Mouse (Mus musculus) A20 (cell line): ENCODE measurements around the gene Zbp1.

Experiments
- DNase-seq: peaks from one replicate; pipeline ENCODE4 v3.0.0-alpha.2; 2011; ENCODE audit warnings: low read depth, low spot score

The Zbp1 gene

GRCm38 (mm10) chr2:173216840-173217239 lies 1.9 kb downstream of the Zbp1 start:
- DNase-seq: no peak

GRCm38 (mm10) chr2:173212227-173212626 lies 6.5 kb downstream of the Zbp1 start:
- DNase-seq: no peak

- no peak for DNase-seq
Observed at GRCm38 (mm10) chr2:173209091-173209815, 9.5 kb downstream of the Zbp1 start.

- DNase-seq: no peak
Observed at GRCm38 (mm10) chr2:173207051-173207450, 11.7 kb downstream of the Zbp1 start.

GRCm38 (mm10) chr2:173205563-173206099 lies 13.1 kb downstream of the Zbp1 start:
- peak; percentile 22 for DNase-seq

GRCm38 (mm10) chr2:173204671-173205070 lies 14.1 kb downstream of the Zbp1 start:
- DNase-seq: no peak

GRCm38 (mm10) chr2:173203726-173204125 lies 15.0 kb downstream of the Zbp1 start:
- no peak for DNase-seq

DNA sequence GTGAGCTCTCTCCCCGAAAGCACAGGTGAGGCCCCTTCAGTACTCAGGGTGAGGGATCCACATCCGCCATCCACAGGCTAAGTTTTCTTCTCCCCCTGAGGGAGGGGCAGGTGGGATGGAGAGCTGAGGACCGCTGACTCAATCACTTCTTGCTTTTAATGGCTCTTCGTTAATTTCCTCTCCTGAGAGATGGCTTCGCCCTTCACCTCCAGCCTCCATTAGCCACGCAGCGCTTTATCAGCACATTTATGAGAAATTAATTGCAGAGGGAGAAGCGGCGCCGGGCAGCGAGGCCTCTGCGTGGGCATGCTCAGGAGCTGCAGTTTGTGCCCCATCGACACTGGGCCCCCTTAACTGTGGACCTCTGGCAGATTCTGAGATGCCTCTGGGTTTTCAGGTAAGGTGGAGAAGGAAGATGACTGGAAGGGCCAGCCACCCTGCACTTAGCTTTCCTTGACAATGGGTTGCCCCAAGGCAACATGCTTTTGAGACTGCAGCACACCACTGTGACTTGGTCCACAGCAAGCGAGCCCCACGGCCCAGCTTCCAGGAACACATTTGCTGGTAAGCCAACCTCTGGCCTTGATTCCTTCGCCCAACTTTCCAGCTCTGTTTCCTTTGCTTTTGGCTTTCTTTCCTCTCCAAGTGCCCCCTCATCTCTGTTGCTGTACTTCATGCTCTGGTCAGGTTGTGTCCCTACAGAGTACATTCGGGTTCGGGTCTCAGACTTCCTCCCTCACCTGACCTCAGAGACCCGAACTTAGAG lies 15.6 kb downstream of the Zbp1 start:
- no peak for DNase-seq

- DNase-seq: no peak
Observed at GRCm38 (mm10) chr2:173194796-173195195, 23.9 kb downstream of the Zbp1 start.

- DNase-seq: no peak
Observed at GRCm38 (mm10) chr2:173187182-173187855, 31.4 kb downstream of the Zbp1 start.

DNA sequence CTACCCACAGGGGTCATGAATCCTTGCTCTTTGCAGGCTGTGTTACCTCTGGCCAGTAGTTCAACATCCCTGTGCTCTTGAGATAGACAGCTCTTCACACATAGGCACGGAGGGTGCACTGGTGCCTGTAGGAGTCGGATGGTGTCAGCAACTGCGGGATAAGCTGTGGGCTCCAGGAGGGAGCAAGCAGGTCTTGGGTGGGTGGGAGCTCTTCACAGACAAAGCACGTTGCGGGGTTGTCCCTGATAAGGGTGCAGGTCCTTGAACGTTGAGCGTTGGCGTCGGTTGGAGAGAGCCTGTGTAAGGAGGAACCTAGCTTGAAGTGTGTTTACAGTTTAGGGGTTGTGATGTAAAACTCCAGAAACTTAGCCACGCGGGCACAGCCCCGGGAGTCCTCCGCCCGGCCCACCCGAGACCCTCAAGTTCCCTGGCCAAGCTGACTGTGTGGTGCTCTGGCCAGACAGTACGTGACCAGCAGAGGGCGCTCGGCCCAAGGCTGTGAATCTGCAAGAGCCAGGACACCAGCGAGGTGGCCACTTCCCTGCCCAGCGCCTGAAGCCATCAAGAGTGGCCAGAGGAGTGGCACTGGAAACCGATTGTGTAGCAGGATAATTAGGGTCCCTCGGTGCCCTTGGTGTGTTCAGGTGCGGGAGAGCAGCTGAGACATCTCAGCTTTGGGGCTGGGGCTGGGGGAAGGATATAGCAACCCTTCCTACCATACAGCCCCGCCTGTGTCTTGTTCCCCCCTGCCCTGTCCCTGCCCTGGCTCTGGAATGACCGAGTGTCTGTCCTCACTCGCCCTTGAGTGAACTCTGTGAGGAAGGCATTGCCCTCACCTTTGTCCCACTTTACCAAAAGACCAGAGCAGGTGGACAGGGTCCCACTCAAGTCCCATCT lies 32.4 kb downstream of the Zbp1 start:
- peak; percentile 67 for DNase-seq

DNA sequence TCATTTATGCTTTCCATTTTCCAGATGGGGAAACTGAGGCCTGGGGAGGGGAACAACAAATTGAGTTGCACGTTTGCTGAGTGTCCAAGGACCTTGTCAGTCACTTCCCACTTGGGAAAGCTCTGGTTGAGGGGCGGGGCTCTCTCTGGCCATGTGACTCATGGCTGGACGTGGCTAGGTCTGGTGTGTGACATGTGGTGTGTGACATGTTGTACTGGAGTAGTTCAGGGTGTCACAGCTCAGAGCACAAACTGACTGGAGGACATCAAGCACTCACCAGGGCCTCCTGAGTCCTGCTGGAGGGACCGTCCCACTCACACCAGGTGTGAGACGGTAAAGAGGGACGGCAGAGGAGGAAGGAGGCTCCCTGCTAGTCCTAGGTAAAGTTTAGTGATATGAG lies 33.4 kb downstream of the Zbp1 start:
- DNase-seq: no peak

- DNase-seq: no peak
Observed at GRCm38 (mm10) chr2:173184475-173185080, 34.1 kb downstream of the Zbp1 start.

DNA sequence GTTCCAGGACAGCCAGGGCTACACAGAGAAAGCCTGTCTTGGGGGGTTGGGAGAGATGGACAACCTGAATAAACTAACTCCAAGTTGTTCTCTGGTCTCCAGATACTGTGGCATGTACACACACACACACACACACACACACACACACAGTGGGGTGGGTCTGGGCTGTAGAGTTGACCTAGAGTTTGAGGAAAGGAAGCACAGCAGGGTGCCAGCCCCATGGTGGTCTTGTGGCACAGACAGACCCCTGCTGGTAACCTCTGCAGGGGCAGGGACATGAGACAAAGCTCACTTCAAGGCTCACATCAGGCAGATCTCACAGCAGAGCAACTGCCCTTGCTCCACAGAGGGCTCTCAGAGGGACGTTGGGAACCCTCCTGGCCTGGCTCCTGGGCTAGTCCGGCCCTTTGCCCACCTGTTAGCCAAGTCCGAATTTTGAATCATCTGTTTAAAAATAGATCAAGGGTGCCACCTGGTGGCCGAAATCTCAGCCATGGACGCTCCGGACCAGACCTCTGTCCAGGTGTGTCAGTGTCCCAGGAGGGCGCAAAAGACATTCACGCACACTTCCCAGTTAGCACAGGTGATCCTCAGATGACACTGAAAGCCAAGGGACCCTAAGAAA lies 34.8 kb downstream of the Zbp1 start:
- DNase-seq: peak; percentile 67

DNA sequence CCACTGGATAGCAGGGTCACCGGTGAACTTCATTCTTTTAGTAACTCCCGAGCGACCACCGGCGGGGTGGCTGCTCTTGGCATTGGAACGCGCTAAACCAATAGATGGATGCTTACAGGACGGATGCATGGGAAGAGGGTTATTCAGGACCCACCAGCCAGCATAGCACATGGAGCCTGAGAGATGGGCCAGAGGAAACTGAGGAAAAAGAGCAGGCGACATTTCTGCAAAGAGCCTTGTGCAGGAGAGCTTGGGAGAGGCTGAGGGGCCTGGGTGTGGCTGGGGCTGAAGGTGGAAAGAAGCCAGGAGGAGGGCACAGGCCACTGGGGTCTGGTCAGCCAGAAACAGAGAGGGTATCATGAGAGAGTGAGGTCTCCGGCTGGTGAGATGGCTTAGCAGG lies 35.4 kb downstream of the Zbp1 start:
- no peak for DNase-seq

- DNase-seq: no peak
Observed at GRCm38 (mm10) chr2:173182796-173183195, 35.9 kb downstream of the Zbp1 start.

DNA sequence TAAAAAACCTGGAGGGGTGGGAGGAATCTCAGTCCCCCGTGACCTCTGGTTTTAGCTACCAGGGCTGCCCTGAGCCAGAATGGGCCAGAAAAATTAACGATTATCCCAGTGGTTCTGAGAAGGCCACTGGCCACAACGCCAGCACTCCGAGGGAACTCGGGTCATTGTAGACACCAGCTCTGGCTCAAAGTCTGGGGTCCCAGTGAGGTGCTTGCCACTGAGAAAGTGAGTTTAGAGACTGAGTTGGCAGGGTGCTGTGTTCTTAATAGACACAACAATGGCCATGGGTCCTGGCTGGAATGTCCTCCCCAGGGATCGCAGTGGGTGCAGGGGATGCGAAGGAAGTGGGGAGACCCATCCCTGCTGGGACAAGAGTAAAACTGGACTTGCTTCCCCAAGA lies 36.8 kb downstream of the Zbp1 start:
- no peak for DNase-seq

- DNase-seq: no peak
Observed at GRCm38 (mm10) chr2:173181486-173181885, 37.2 kb downstream of the Zbp1 start.

- DNase-seq: peak; percentile 29
Observed at GRCm38 (mm10) chr2:173180721-173181388, 37.9 kb downstream of the Zbp1 start.

DNA sequence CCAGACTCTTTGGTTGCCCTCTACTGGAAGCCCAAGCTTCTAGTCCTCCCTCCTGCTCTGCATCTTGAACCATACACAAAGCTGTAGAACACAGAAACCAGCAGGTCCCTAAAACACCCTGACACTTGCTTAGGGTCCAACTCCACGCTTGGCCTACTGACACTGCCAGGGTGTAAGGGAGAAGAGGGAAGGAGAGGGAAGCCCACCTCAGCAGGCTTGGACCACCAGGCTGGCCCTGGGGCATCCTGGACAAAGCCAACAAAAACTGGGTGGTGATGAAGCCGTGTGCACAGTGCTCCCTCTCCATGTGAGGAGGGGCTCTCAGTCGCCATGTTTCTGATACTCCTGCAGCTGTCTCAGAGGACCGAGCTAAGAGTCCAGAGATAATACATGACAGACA lies 38.7 kb downstream of the Zbp1 start:
- no peak for DNase-seq
